Mouse (Mus musculus) urinary bladder, adult 18-20 months (tissue): Measurements from ENCODE around the gene Camk1d.
"Not testable (repeated sequence)": the region's sequence is repeated elsewhere in the genome, so short reads cannot be mapped to it uniquely, and the experiment has no call there.

Experiments
- DNase-seq, 2 experiments: peaks; one replicate each; pipeline ENCODE4 v3.0.0; 2022; ENCODE audit warnings: low spot score in 2 of 2, mixed read lengths in 2 of 2

Gene Camk1d

GRCm38 (mm10) chr2:5398505-5398904, 315.8 kb downstream of the Camk1d start:
- DNase-seq, result no peak

DNA sequence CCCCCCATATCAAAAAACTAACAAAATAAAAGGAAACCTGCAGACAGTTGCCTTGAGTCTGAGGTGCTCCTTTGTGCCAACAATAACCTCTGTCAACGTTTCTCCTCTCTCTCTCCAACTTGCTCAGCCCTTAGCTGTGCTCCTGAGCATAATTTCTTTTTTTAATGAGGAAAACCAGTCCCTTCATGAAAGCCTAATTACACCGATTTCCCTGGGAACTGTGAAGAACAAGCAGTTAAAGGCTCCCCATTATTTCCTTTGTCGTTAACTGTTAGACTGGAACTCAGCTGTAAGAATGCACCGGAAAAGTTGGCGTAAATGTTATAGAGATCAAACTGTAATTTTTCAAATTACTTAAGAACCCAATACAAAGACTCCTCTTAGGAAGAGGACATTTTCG, 316.3 kb downstream of the Camk1d start:
- DNase-seq, result no peak

DNA sequence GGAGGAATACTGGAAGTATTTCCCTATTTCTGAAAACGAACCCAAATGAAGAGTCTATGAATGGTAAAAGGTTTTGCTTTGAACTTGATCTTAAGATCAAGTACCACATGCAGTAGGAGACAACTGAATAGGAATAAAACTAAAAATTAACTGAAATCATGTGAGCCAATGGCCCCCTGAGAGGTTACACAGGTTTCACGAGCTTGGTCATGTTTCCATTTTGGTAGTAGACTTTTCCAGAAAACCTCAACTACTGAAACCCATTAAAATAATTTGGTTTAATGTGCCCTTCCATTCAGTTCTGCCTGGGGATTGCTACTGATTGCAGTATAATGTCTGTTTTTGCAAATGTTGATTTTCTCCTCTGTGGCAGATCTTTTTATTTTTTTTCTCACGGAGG, 316.8 kb downstream of the Camk1d start:
- DNase-seq, result no peak

GRCm38 (mm10) chr2:5396415-5396814, 317.9 kb downstream of the Camk1d start:
- no peak for DNase-seq

DNA sequence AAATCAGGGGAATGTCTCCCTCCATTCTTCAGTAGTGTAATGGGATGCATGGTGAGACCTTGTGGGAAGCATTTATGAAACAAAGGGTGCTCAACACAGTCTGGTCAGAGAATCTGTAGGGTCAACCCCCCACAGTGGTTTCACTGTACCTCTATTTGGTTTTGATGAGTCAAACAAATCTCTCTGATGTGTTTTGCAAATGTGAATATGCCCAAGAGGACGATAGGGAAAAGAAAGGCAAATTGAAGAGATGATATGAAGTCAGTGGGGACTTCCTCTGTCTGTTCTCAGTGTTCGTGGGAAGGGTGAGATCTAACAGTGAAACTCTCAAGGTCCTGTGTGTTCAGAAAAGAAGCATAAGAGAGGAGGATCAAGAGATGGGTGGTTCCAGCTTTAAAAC, 318.4 kb downstream of the Camk1d start:
- no peak for DNase-seq

GRCm38 (mm10) chr2:5392921-5393320, 321.4 kb downstream of the Camk1d start:
- no peak for DNase-seq

DNA sequence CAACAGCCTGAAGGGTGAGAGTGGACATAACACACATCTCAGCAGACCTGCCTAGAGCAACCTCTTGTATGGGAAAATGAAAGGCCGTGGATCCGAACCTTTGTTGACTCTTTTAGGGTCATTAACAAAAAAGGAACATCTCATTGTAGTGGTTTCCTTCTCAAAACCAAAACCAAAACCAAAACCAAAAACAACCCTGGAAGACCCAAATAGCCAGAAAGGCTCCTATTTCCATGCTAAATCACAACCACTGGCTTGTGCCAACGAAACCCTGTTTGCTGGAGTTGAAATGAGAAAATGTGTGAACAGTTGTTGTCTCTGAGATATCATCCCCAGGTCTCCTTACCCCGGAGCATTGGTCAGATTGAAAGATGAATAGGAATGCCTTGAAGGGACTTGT, 321.8 kb downstream of the Camk1d start:
- DNase-seq, result no peak

GRCm38 (mm10) chr2:5388381-5388780, 325.9 kb downstream of the Camk1d start:
- no peak for DNase-seq

DNA sequence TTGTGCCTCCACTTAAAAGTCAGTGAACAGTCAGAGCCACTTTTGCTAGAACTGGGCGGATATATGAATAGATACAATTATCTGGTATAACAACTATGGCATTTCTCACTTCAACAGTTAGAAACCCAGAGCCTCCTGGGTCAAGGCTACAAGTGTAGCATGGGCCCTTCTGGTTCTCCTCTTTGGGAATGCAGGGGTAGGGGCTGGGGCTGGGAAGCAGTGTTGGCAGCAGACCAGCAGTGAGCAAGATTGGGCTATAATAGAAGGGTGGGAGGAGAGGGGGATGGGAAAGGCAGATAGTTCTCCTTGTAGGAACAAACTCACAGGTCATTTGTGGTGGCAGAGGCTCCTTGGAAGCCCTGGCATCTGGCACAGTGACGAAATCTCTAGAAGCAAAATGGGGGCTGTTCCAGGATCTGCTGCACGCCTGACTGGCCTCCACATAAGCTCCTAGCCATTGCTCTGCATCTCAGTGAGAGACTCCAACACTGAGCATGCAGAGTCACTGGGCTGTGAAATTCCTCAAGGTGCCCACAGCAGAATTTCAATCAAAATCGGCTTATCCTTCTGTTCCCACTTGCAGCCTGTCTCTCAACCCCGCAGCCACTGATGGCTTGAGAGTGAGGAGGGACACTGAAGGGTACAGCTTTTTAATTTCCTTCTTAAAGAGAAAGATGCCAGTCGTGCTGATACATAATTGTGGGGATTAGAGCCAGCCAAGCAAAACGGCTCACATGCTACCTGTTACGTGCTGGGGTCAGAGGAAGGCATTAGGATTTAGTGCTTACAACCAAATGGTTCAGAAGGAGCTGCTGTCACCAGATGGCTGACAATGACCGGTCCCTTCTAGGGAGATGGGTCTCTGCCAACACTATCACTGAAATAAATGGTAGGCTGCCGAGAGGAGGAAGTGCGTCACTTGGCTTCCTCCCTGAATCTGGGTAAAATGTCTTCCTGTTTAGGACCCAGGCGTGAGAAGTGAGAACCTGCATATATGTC, 332.3 kb downstream of the Camk1d start:
- DNase-seq, result no peak

- DNase-seq, result no peak
Measured at GRCm38 (mm10) chr2:5380973-5381372, 333.3 kb downstream of the Camk1d start.

DNA sequence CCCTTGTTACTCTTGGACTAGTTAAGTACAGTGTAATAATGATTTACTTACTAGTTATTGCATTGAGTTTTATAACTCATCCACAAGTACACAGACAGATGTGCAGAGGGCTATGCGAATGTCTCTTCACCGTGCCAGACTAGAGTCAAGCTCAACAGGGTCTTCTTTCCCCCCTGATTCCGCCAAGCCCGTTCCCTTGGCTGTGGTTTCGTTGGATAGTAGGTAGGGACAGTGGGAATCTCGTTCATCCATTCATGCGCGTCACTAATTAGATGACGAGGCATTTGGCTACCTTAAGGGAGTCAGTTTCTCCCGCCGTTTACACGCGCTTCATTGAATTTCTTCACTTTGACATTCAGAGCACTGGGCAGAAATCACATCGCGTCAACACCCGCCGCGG, 335.4 kb downstream of the Camk1d start:
- not testable (repeated sequence) for DNase-seq

DNA sequence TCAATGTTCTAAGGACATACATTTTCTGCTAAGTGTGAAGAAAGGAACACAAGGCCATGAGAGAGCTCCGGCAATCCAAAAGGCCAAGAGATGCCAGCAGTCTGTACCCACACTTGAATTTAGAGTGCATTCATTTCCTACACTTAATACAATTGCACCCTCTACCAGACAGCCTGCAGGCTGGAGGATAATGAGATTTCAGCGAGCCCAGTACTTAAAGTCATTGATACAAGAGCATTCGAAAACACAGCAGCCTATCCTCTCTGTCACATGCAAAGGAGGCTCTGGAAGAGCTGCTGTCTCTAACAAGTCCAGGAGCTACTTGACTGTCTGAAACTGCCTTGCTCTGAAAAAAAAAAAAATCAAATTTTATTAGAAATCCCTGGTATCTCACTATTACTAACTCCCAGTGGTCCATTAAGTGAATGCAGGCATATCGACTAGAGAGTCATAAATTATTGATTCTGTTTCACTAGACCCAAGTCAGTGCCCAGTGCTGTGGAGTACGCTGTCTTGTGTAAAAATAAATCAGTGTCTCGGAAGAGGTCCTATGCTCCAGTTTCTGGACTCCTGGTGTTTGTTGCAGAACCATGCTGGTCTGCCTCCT, 336.1 kb downstream of the Camk1d start:
- no peak for DNase-seq

- DNase-seq, result no peak
Measured at GRCm38 (mm10) chr2:5372886-5373429, 341.4 kb downstream of the Camk1d start.

DNA sequence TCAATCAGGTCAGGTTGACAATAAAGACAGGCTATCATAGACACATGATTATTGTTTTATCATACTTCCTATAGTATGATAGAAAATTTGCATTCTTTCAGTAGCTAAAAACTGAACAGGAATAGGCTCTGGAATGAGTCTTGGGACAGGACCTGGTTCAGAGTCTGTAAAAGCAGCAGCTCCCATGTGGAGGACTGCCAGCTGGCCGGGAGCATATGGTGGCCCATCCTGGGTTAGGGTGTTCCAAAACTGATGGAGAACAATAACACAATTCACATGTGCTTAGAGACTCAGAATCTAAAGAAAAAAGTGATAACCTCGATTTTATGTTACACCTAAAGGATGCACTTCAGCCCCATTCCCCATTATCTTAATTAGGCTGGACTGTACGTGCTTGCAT, 343.0 kb downstream of the Camk1d start:
- DNase-seq, result no peak

GRCm38 (mm10) chr2:5370591-5370990, 343.7 kb downstream of the Camk1d start:
- DNase-seq, result no peak

DNA sequence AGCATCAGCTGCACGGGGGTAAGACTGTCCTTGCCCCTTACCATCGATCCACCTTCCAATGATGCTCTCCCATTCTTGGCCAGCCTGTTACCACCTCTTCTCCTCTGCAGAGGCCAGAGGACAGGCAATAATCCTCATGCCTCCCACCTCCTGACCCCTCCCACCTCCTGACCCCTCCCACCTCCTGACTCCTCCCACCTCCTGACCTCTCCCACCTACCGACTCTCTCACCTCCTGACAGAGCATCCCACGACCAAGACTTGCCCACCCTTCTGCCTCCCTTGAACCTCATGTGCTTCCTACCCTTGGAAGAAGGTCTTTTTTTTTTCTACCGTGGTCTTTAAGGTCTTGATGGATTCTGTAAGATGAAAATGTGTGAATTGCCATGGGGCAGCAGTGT, 350.5 kb downstream of the Camk1d start:
- no peak for DNase-seq

- no peak for DNase-seq
Measured at GRCm38 (mm10) chr2:5358049-5358448, 356.3 kb downstream of the Camk1d start.

GRCm38 (mm10) chr2:5357056-5357455, 357.3 kb downstream of the Camk1d start:
- no peak for DNase-seq

DNA sequence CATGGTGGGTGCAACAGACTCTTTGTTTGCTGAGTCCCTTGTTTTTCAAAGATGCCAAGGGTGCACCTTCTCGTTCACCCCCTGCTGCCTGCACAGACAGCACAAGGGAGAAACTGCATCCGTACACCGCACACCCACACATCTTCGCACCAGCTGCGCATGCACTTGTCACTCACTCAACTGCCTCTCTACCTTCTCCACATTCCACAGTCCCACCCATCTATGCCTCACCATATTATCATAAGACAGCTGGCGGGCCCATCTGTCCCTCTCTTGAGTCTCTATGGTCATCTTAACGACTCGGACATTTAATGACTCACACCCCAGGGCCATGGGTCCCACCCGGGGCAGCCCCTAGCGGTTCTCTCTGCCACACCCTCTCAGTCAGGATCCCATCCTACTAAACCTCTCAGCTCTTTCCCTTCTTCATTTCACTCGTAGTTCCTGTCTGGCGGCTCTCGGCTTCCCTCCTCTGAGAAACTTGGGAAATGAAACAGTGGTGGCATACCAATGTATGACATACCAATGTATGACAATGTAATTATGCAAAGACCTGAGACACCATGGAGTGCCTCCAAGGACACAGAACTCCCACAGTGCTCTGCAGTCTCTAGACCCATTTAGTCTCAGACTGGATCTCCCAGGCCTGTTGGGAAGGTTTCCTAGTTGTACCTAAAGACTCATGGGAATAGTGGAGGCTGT, 361.3 kb downstream of the Camk1d start:
- no peak for DNase-seq

GRCm38 (mm10) chr2:5345344-5345743, 369.0 kb downstream of the Camk1d start:
- DNase-seq, result no peak

GRCm38 (mm10) chr2:5327533-5328250, 386.6 kb downstream of the Camk1d start:
- DNase-seq, result no peak

- no peak for DNase-seq
Measured at GRCm38 (mm10) chr2:5324806-5325205, 389.5 kb downstream of the Camk1d start.
